Mouse (Mus musculus) midbrain, embryonic 11.5 days (tissue): Measurements from ENCODE around the gene Zdhhc4. TPM values are rescaled to one million over a fixed set of nuclear protein-coding genes. Genes with fewer than 3 reads are reported as not detected.

ENCODE experiments used
- ATAC-seq: fragments of 200-750 bp; cut with Nextera tagmentation; 2 replicates; pipeline ENCODE4 v1.8.0; 2017; ENCODE audit warnings: moderate TSS enrichment, moderate library complexity; ENCODE audit not compliant: low FRiP score
- DNase-seq: peaks from one replicate; pipeline ENCODE4 v3.0.0; 2015; ENCODE audit warnings: low spot score; ENCODE audit errors: missing footprints
- H3K27ac ChIP-seq: fragments of 300-500 bp; sonication (generic); 2 replicates; pipeline ENCODE4 v1.5.1; 2014; ENCODE audit warnings: low read depth, low read length
- H3K27me3 ChIP-seq: fragments of 300-500 bp; sonication (generic); 2 replicates; pipeline ENCODE4 v1.6.1; 2014; ENCODE audit warnings: mild to moderate bottlenecking, low read length, moderate library complexity, mixed read lengths; ENCODE audit not compliant: control insufficient read depth, insufficient read depth
- H3K36me3 ChIP-seq: fragments of 300-500 bp; sonication (generic); 2 replicates; pipeline ENCODE4 v1.6.1; 2014; ENCODE audit warnings: mild to moderate bottlenecking, low read length, moderate library complexity, mixed read lengths; ENCODE audit not compliant: control insufficient read depth, insufficient read depth
- H3K4me1 ChIP-seq: fragments of 300-500 bp; sonication (generic); 2 replicates; pipeline ENCODE4 v1.6.1; 2014; ENCODE audit warnings: low read length; ENCODE audit not compliant: control insufficient read depth, insufficient read depth
- H3K4me2 ChIP-seq: fragments of 300-500 bp; sonication (generic); 2 replicates; pipeline ENCODE4 v1.6.1; 2014; ENCODE audit warnings: mild to moderate bottlenecking, moderate library complexity
- H3K4me3 ChIP-seq: fragments of 300-500 bp; sonication (generic); 2 replicates; pipeline ENCODE4 v1.5.1; 2014; ENCODE audit warnings: low read depth, low read length
- H3K9ac ChIP-seq: fragments of 300-500 bp; sonication (generic); 2 replicates; pipeline ENCODE4 v1.6.1; 2014; ENCODE audit warnings: low read length
- H3K9me3 ChIP-seq: fragments of 300-500 bp; sonication (generic); 2 replicates; pipeline ENCODE4 v1.6.1; 2016; ENCODE audit warnings: low read length; ENCODE audit not compliant: control insufficient read depth
- WGBS: fragments of 180-500 bp; shearing (Covaris S2); extraction: QIAGEN DNeasy Blood & Tissue Kit; methylation state at CpG from one replicate; pipeline ENCODE4 v1.1.7; 2014; 5-methylcytosine and 5-hydroxymethylcytosine counted together
- polyA plus RNA-seq: library from polyadenylated mRNA; unstranded; fragments of >200 nt; fragmentation: Nextera tagmentation; extraction: Ambion mirVana; gene quantifications from 2 replicates; pipeline ENCODE4 v1.2.1, GENCODE M21; 2014

The Zdhhc4 gene
- polyA plus RNA-seq, 1 experiment from 2014 or later = 68.1 TPM

- WGBS = 60% methylated on average over 5 of the region's 5 CpGs
- no peaks in the 10 kb centered on the region for H3K9me3 ChIP-seq
- H3K4me3 ChIP-seq = no peak overlapping the region
- H3K36me3 ChIP-seq = no peaks in the 10 kb centered on the region
- no peak overlapping the region for H3K4me2 ChIP-seq
- DNase-seq = no peak
- H3K27ac ChIP-seq = no peak overlapping the region
- no peak for ATAC-seq
- no peaks in the 10 kb centered on the region; the same call in 1 of the 2 replicates for H3K27me3 ChIP-seq
- peaks cover 2% of the 10 kb centered on the region for H3K4me1 ChIP-seq
- H3K9ac ChIP-seq = no peak overlapping the region
Measured at GRCm38 (mm10) chr5:143275761-143276160, 53.3 kb downstream of the Zdhhc4 start.

- Histone ChIP-seq H3K36me3 (no peaks in the 10 kb centered on the region), H3K9me3 (no peaks in the 10 kb centered on the region), H3K27me3 (no peaks in the 10 kb centered on the region; the same call in 1 of the 2 replicates), H3K9ac (no peak overlapping the region), H3K4me2 (no peak overlapping the region), H3K4me3 (no peak overlapping the region), H3K27ac (no peak overlapping the region), H3K4me1 (peaks cover 16% of the 10 kb centered on the region)
- WGBS = 90% methylated on average over 16 of the region's 16 CpGs
- no peak for DNase-seq
- no peak for ATAC-seq
Measured at GRCm38 (mm10) chr5:143272540-143273330, 56.3 kb downstream of the Zdhhc4 start.

GRCm38 (mm10) chr5:143272108-143272507 is 56.9 kb downstream of the Zdhhc4 start:
- Histone ChIP-seq H3K36me3 (no peaks in the 10 kb centered on the region), H3K4me3 (no peak overlapping the region), H3K27me3 (no peaks in the 10 kb centered on the region; the same call in 1 of the 2 replicates), H3K4me1 (peaks cover 16% of the 10 kb centered on the region), H3K4me2 (no peak overlapping the region), H3K9me3 (no peaks in the 10 kb centered on the region), H3K9ac (no peak overlapping the region), H3K27ac (no peak overlapping the region)
- ATAC-seq (no peak), DNase-seq (no peak)
- WGBS = 79% methylated on average over 3 of the region's 3 CpGs

DNA sequence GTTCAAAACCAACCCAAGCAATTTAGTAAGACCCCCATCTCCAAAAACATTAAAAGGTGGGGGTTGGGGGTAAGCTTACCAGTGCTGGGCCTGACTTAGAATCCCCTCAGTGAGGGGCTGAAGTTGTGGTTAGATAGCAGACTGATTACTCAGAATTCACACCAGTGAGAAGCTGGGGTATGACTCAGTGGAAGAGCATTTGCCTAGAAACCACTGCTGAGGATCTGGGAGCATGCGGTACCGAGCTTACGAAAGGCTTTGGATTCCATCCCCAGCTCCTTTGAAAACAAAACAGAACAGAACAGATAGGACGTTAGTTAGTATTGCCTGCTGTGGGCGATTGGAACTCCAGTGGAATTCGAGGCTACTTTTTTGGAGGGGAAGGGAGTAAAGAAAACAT is 57.4 kb downstream of the Zdhhc4 start:
- no peak overlapping the region for H3K4me2 ChIP-seq
- no peak overlapping the region for H3K9ac ChIP-seq
- WGBS = 88% methylated on average over 6 of the region's 6 CpGs
- DNase-seq = no peak
- H3K36me3 ChIP-seq = no peaks in the 10 kb centered on the region
- H3K27me3 ChIP-seq = no peaks in the 10 kb centered on the region; the same call in 1 of the 2 replicates
- no peak overlapping the region for H3K4me3 ChIP-seq
- no peaks in the 10 kb centered on the region for H3K9me3 ChIP-seq
- H3K4me1 ChIP-seq = peaks cover 16% of the 10 kb centered on the region
- ATAC-seq = no peak
- H3K27ac ChIP-seq = no peak overlapping the region

DNA sequence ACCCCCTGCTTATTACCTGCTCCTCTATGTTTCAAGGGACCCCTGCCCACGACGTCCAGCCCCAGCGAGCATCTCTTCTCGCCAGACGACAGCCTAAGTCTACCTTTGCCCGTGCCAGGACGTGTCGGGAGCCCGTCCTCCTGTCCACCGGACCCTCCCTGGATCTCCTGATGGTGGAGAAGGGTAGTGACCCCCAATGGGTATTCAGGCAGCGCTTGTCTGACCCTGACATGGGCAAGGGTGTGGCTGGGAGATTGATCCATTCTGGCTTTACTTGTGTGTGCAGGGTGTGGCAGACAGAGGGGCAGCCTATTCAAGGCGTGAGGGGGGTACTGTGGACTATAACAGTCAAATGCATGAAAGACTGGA is 58.9 kb downstream of the Zdhhc4 start:
- no peaks in the 10 kb centered on the region for H3K9me3 ChIP-seq
- H3K27ac ChIP-seq = no peak overlapping the region
- no peaks in the 10 kb centered on the region for H3K27me3 ChIP-seq
- DNase-seq = no peak
- no peaks in the 10 kb centered on the region for H3K36me3 ChIP-seq
- WGBS = 3% methylated on average over 12 of the region's 12 CpGs
- peak; percentile 38 for ATAC-seq
- H3K4me2 ChIP-seq = peak overlapping the region; percentile 95
- peak overlapping the region; percentile 99 for H3K4me3 ChIP-seq
- H3K4me1 ChIP-seq = peaks cover 16% of the 10 kb centered on the region
- H3K9ac ChIP-seq = peak overlapping the region; percentile 97

DNA sequence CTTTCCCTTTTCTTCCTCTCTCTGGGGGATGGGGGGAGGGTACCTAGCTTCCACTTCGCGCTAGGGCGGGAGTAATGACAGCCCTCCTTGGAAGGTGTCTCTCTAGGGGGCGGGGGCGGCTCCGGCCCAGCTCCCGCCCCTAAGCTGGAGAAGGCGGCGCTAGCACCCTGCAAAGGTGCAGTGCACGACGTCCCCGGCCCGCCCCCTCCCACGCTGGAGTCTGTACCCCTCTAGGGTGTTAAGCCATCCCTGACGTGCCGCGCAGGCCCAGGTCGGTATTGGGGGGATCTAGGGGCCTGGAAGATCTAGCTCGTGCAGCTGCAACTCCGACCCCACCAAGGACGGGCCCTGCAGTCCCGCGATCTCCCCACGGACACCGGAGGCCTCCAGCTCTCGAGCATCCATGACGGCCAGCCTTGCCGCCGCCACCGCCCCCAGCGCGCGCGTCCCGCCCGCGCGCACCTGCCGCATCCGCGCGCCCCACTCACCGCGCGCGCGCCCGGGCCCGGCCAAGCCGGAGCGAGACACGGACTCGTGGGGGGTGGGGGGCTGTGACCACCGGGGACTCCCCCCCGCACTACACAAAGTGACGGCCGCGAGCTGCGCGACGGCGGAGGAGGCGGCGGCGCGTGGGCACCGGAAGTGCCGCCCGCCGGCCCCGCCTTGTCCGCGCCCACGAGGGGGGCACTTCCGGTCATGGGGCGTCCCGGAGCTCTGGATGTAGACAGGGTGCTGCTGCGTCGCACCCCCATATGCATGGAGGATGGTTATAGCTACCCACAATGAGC is 59.5 kb downstream of the Zdhhc4 start, which contains the start of gene Zfp316:
Gene Zfp316 (minus strand): TSS at position 660 of the 788 bp plus-strand sequence.
- no peaks in the 10 kb centered on the region for H3K36me3 ChIP-seq
- under 1% methylated on average over 74 of the region's 79 CpGs for WGBS
- no peaks in the 10 kb centered on the region for H3K9me3 ChIP-seq
- peaks cover 16% of the 10 kb centered on the region for H3K4me1 ChIP-seq
- ATAC-seq (peak; percentile 86), DNase-seq (peak; percentile 95)
- peak within 1 kb of the TSS; percentile 99 for H3K4me3 ChIP-seq
- no peaks in the 10 kb centered on the region for H3K27me3 ChIP-seq
- H3K4me2 ChIP-seq = peak within 1 kb of the TSS; percentile 95
- peak within 1 kb of the TSS; percentile 59; the same call in 1 of the 2 replicates for H3K27ac ChIP-seq
- H3K9ac ChIP-seq = peak within 1 kb of the TSS; percentile 97

GRCm38 (mm10) chr5:143268985-143269362 is 60.1 kb downstream of the Zdhhc4 start:
- no peak for DNase-seq
- WGBS = 28% methylated on average over 8 of the region's 8 CpGs
- H3K36me3 ChIP-seq = no peaks in the 10 kb centered on the region; the same call in none of the 2 replicates
- H3K4me1 ChIP-seq = peaks cover 16% of the 10 kb centered on the region
- peak overlapping the region; percentile 95 for H3K4me2 ChIP-seq
- ATAC-seq = peak; percentile 22; the same call in 1 of the 2 replicates
- peak overlapping the region; percentile 97 for H3K9ac ChIP-seq
- no peaks in the 10 kb centered on the region for H3K27me3 ChIP-seq
- peak overlapping the region; percentile 99 for H3K4me3 ChIP-seq
- H3K27ac ChIP-seq = peak overlapping the region; percentile 9; the same call in 1 of the 2 replicates
- H3K9me3 ChIP-seq = no peaks in the 10 kb centered on the region

DNA sequence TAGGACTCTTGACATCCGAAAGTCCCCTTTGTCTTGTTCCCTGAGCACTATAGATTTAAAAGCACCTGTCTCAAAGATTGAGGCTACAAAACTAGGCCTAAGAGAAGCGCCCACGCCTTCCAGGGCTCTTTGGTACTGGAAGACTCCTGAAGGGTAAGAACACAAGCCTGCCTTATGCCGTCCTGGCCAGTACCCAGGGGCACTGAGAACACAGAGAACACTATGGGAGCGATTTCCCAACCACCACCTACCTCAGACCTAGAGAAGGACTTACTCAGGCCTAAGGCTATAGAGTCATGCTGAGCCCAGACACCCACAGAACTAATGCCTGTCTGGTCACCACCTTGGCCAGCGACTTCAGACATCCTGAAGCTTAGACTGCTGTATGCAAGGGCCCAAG is 62.3 kb downstream of the Zdhhc4 start:
- ATAC-seq = no peak
- no peak for DNase-seq
- Histone ChIP-seq H3K4me2 (no peak overlapping the region), H3K4me1 (peaks cover 16% of the 10 kb centered on the region), H3K36me3 (peaks cover 7% of the 10 kb centered on the region), H3K27ac (no peak overlapping the region), H3K4me3 (no peak overlapping the region), H3K27me3 (no peaks in the 10 kb centered on the region), H3K9ac (no peak overlapping the region), H3K9me3 (no peaks in the 10 kb centered on the region)
- WGBS = 89% methylated on average over 6 of the region's 6 CpGs
